In the genomic region with DNA sequence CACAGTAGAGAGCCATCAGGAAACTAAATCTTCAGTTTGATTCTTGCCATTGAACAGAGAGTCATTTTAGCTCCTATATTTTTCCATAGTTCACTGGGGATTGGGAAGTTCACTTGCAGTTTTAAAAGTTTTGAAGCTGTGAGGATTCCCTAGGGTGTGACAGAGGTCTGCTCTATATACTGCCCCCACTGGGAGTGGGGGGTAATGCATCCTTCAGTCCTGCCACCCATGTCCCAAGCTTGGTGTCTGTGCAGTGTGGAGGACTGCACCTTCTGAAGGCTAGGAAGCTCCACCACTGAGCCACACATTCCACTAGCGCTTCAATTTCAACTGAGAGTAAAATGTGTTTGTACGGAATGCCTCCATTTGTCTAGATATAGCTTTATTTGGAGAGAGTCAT, we compare ENCODE assay signal across 10 mouse cellular contexts. TPM values are rescaled to one million over a fixed set of nuclear protein-coding genes. Genes with fewer than 3 reads are reported as not detected.
DNase-seq lines count a peak whose midpoint lies in the region; ATAC-seq and TF ChIP-seq lines count a peak whose summit lies in the region.
"Had no signal": no experiment of that assay in that cellular context is flagged by ENCODE, and none has a peak within 500 bp of the region (broad histone marks: within the 10 kb centered on the region; RNA-seq: fewer than 3 reads in every experiment).

No protein-coding gene starts in this region.

- TF ChIP-seq CTCF in lung, postnatal 0 days (IDR thresholded peaks at IDR 0.05), result peak; percentile 53

- no peak overlapping the region for H3K9ac ChIP-seq in lung, postnatal 0 days (replicated peaks; ENCODE audit: low read depth)
- H3K9ac ChIP-seq: embryonic facial prominence, embryonic 12.5 days had no signal

- H3K36me3 ChIP-seq in lung, postnatal 0 days (ENCODE audit: insufficient read depth, low read length), result no peaks in the 10 kb centered on the region
- H3K36me3 ChIP-seq: embryonic facial prominence, embryonic 12.5 days had no signal

- no peak for ATAC-seq in lung, postnatal 0 days
- no peak for ATAC-seq in cerebellum, adult (ENCODE audit: insufficient number of reproducible peaks, low FRiP score, low TSS enrichment)

- H3K9me3 ChIP-seq in lung, postnatal 0 days (ENCODE audit: low read length), result no peaks in the 10 kb centered on the region
- H3K9me3 ChIP-seq: embryonic facial prominence, embryonic 12.5 days had no signal

- intact Hi-C loops in gastrocnemius, postnatal 36 days (cut with DNase I), result no loop called here

- peak; percentile 23 for DNase-seq in adrenal gland, postnatal 10 days
- no peak for DNase-seq in adrenal gland, postnatal 4 days (ENCODE audit: low spot score in 2 of 2)
- peak; percentile 25 for DNase-seq in 3T3-L1 (ENCODE audit: low read depth, low spot score)
- DNase-seq in adrenal gland, postnatal 14 days, result peak; percentile 10
- DNase-seq in lung, postnatal 0 days (ENCODE audit: low spot score), result no peak
- no peak for DNase-seq in ovary, adult 18-20 months (ENCODE audit: low spot score)
- DNase-seq in gastrocnemius, postnatal 36 days, result no peak

- H3K4me2 ChIP-seq in lung, postnatal 0 days (replicated peaks; ENCODE audit: low read depth, low read length), result no peak overlapping the region
- H3K4me2 ChIP-seq: embryonic facial prominence, embryonic 12.5 days had no signal

- TF ChIP-seq EP300 in lung, postnatal 0 days (IDR thresholded peaks at IDR 0.05), result no peak

- no peaks in the 10 kb centered on the region for H3K4me1 ChIP-seq in lung, postnatal 0 days (ENCODE audit: insufficient read depth, low read depth, low read length)
- H3K4me1 ChIP-seq: embryonic facial prominence, embryonic 12.5 days had no signal

- H3K27ac ChIP-seq in lung, postnatal 0 days (ENCODE audit: low read length), result no peak overlapping the region
- H3K27ac ChIP-seq: embryonic facial prominence, embryonic 12.5 days had no signal

- 69% methylated on average over 2 of the region's 2 CpGs for WGBS in lung, postnatal 0 days

- H3K4me3 ChIP-seq in lung, postnatal 0 days (ENCODE audit: low read depth, low read length), result no peak overlapping the region
- H3K4me3 ChIP-seq: embryonic facial prominence, embryonic 12.5 days had no signal

- no peaks in the 10 kb centered on the region for H3K27me3 ChIP-seq in lung, postnatal 0 days (replicated peaks; ENCODE audit: insufficient read depth, low read length)
- H3K27me3 ChIP-seq: embryonic facial prominence, embryonic 12.5 days had no signal

RNA-seq across cellular contexts. Expression of a gene that starts 36.0 kb away (rescaled TPM):
- 1 to 10 TPM; 1.1 to 1.4 TPM for total RNA-seq in adrenal gland, postnatal 10 days (2021)
- 1 to 10 TPM; 1.0 to 1.7 TPM for total RNA-seq in adrenal gland, postnatal 4 days (2021)
- 0.56 and 1.0 TPM in 2 replicates for total RNA-seq in adrenal gland, postnatal 14 days (2021)
- 2.5 and 2.7 TPM in 2 replicates for polyA plus RNA-seq in lung, postnatal 0 days (2015; fragmentation: Nextera tagmentation; extraction: Ambion mirVana)
- total RNA-seq in gastrocnemius, postnatal 36 days (2021), result under 1 TPM; 0.23 to 0.32 TPM
- polyA plus RNA-seq: C2C12 had no signal

RNA-seq across cellular contexts. Expression of a gene that starts 47.2 kb away (rescaled TPM):
- total RNA-seq in adrenal gland, postnatal 10 days (2021), result 1 to 10 TPM; 3.6 to 7.1 TPM
- 1 to 10 TPM; 5.9 to 6.3 TPM for total RNA-seq in adrenal gland, postnatal 4 days (2021)
- total RNA-seq in adrenal gland, postnatal 14 days (2021), result 4.5 and 4.9 TPM in 2 replicates
- polyA plus RNA-seq in lung, postnatal 0 days (2015; fragmentation: Nextera tagmentation; extraction: Ambion mirVana), result 24.0 and 24.2 TPM in 2 replicates
- 1 to 10 TPM; 3.2 to 3.6 TPM for total RNA-seq in gastrocnemius, postnatal 36 days (2021)

Comparison
In these comparisons a context has a peak if more than half of its experiments do, and no peak if none do; other contexts are left out.
1. DNase-seq: peak in adrenal gland, postnatal 10 days (single experiment), 3T3-L1 (single experiment) and adrenal gland, postnatal 14 days (single experiment); none in adrenal gland, postnatal 4 days (0 of 2), lung, postnatal 0 days (single experiment), ovary, adult 18-20 months (single experiment) and gastrocnemius, postnatal 36 days (0 of 2).